Mouse (Mus musculus): ENCODE data around the gene Dpy30.

DNA sequence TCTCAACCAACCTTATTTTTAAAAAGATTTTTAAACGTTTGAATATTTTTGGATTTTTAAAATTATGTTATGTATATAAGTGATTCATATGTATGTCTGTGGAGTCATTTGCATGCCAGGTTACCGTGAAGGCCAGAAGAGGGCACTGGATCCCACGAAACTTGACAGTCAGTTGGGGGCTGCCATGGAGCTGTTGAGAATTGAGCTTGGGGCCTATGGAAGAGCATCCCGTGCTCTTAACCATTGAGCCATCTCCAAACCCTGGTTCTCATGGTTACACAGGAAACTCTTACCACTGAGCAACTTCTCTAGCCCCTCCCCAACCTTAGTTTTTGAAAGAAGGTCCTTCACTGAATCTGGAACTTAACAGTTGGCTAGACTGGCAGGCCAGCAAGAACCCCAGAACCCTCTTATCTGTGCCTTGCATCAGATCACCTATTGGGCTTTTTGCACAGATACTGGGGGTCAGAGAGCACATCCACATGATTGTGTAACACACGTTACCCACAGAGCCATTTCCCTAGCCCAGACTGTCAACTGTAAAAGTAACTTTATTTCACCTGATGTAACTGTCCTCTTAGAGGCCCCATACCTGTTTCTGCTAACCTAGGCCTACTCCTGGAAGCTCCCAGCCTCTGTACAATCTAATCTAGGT is 1.2 kb downstream of the Dpy30 start:
- TF ChIP-seq TAL1 (IDR thresholded peaks at IDR 0.05; ENCODE audit: low read length), result no peak
- no peak for TF ChIP-seq GABPA (IDR thresholded peaks at IDR 0.05; ENCODE audit: low read depth, low read length)
- no peak for TF ChIP-seq HCFC1 (IDR thresholded peaks at IDR 0.05; ENCODE audit: low read depth, low read length)
- peak in 2 of 3 experiments; percentile 40; a peak in 4 of 6 replicates for TF ChIP-seq CTCF (IDR thresholded peaks at IDR 0.05 in 2 of 3, conservative IDR thresholded peaks at IDR 0.05 in 1 of 3; ENCODE audit: control insufficient read depth in 1 of 3, insufficient read depth in 1 of 3, low read depth in 2 of 3, low read length in 3 of 3, poor library complexity in 1 of 3, severe bottlenecking in 1 of 3)
- TF ChIP-seq CHD1 (IDR thresholded peaks at IDR 0.05; ENCODE audit: low read depth, low read length), result no peak
- no peak for TF ChIP-seq NRF1 (IDR thresholded peaks at IDR 0.05; ENCODE audit: insufficient read depth, low read depth, low read length, poor library complexity, severe bottlenecking)
- no peak for TF ChIP-seq ZMIZ1 (IDR thresholded peaks at IDR 0.05; ENCODE audit: low read depth, low read length)
- TF ChIP-seq POLR2AphosphoS5 (IDR thresholded peaks at IDR 0.05; ENCODE audit: borderline replicate concordance, low read depth, low read length), result no peak
- TF ChIP-seq ETS1 (IDR thresholded peaks at IDR 0.05; ENCODE audit: low read depth, low read length), result no peak
- no peak for TF ChIP-seq BHLHE40 (IDR thresholded peaks at IDR 0.05; ENCODE audit: borderline replicate concordance, low read depth, low read length)
- no peak for TF ChIP-seq POLR2A (IDR thresholded peaks at IDR 0.05; ENCODE audit: control insufficient read depth in 1 of 2, insufficient read depth in 1 of 2, low read depth in 1 of 2, low read length in 2 of 2, poor library complexity in 1 of 2)
- no peak for TF ChIP-seq MAFK (IDR thresholded peaks at IDR 0.05; ENCODE audit: borderline replicate concordance, low read depth, low read length)
- TF ChIP-seq CHD2 (IDR thresholded peaks at IDR 0.05; ENCODE audit: low read length), result no peak
